Mouse (Mus musculus): ENCODE measurements at regions not wholly inside any gene's neighbourhood (a gene's known extent, or its start where the extent isn't known, plus 50 kb on each side); places are given as distances from the start of the nearest gene placed in this dataset.
A peak's percentile ranks its signal among the peaks of the same experiment; 100 is the strongest.

DNA sequence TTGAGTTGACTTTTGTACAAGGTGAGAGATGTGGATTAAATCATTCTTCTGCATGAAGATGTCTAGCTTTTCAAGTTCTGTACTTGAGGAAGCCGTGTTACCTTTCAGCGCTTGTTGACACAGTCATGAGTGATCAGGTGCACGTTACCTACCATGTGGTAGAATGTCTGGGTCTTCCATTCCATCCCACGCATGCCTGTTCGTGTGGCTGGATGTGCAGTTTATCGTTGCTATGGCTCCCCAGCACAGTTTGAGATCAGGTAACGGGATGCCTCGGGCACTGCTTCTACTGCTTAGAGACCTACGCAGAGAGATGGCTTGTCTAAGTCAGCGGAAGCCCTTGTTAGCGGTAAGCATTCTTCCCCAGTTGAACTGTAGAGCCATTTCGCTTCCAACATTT is 348.1 kb downstream of the Etnk1 start:
- Histone ChIP-seq H3K9me3 (ENCODE audit: control insufficient read depth, low read length) (no peaks in the 10 kb centered on the region), H3K9ac (ENCODE audit: low read length) (no peak overlapping the region), H3K4me1 (replicated peaks; ENCODE audit: control insufficient read depth, insufficient read depth, low read length) (no peaks in the 10 kb centered on the region), H3K4me2 (ENCODE audit: low read length) (no peak overlapping the region), H3K27me3 (replicated peaks; ENCODE audit: control insufficient read depth, insufficient read depth, low read length) (no peaks in the 10 kb centered on the region), H3K36me3 (ENCODE audit: control insufficient read depth, insufficient read depth, low read length) (no peaks in the 10 kb centered on the region), H3K4me3 (ENCODE audit: low read depth, low read length) (no peak overlapping the region), H3K27ac (ENCODE audit: low read depth) (no peak overlapping the region)
- DNase-seq (ENCODE audit: low spot score) (peak; percentile 32), ATAC-seq (replicated peaks; ENCODE audit: low FRiP score, low TSS enrichment, low read depth) (no peak)
- WGBS = 88% methylated on average over 12 of the region's 12 CpGs

DNA sequence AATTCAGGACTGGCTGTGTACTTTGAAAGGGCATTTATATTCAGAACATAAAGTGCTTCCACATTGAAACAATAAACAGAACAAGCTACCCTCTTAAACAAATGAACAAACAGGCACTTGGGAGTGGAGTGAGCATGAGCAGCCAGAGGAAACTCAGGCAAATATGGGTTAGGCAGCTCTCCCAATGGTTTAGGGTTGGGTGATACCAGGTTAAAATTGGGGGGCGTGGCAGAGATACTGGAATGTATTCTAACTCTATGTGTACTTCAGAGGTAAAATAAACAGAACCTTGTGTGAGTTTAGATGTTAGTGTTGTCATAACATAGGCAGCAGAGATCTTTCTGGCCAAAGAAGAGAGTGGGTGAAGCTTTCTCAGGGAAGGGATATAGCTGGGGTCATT is 349.7 kb downstream of the Etnk1 start:
- Histone ChIP-seq H3K27me3 (replicated peaks; ENCODE audit: control insufficient read depth, insufficient read depth, low read length) (no peaks in the 10 kb centered on the region), H3K27ac (ENCODE audit: low read depth) (no peak overlapping the region), H3K36me3 (ENCODE audit: control insufficient read depth, insufficient read depth, low read length) (no peaks in the 10 kb centered on the region), H3K4me1 (replicated peaks; ENCODE audit: control insufficient read depth, insufficient read depth, low read length) (no peaks in the 10 kb centered on the region), H3K9me3 (ENCODE audit: control insufficient read depth, low read length) (no peaks in the 10 kb centered on the region), H3K4me2 (ENCODE audit: low read length) (no peak overlapping the region), H3K4me3 (ENCODE audit: low read depth, low read length) (no peak overlapping the region), H3K9ac (ENCODE audit: low read length) (no peak overlapping the region)
- no peak for ATAC-seq (replicated peaks; ENCODE audit: low FRiP score, low TSS enrichment, low read depth)
- WGBS = 79% methylated on average over 1 of the region's 1 CpGs
- no peak for DNase-seq (ENCODE audit: low spot score)

DNA sequence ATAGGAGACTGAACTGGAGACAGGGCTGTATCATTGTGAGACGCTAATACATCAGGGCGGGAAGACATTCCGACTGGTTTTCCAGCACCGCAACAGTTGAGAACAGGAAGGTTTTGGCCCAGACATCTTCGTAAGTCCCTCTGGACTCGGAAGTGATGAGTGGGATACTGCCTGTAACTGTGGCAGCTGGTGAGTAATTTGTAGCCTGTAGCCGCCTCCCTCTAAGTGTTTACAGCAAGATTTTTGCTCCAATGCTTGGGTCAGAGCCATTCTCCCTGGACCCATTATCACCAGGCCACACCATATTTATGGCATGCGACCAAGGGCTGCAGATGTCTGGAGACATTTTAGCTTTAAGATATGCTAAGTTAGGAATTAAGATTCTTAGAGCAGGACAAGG is 351.5 kb downstream of the Etnk1 start:
- Histone ChIP-seq H3K4me3 (ENCODE audit: low read depth, low read length) (no peak overlapping the region), H3K9me3 (ENCODE audit: control insufficient read depth, low read length) (no peaks in the 10 kb centered on the region), H3K9ac (ENCODE audit: low read length) (no peak overlapping the region), H3K36me3 (ENCODE audit: control insufficient read depth, insufficient read depth, low read length) (no peaks in the 10 kb centered on the region), H3K4me1 (replicated peaks; ENCODE audit: control insufficient read depth, insufficient read depth, low read length) (no peaks in the 10 kb centered on the region), H3K4me2 (ENCODE audit: low read length) (no peak overlapping the region), H3K27me3 (replicated peaks; ENCODE audit: control insufficient read depth, insufficient read depth, low read length) (no peaks in the 10 kb centered on the region), H3K27ac (ENCODE audit: low read depth) (no peak overlapping the region)
- WGBS = 87% methylated on average over 8 of the region's 8 CpGs
- ATAC-seq (replicated peaks; ENCODE audit: low FRiP score, low TSS enrichment, low read depth) (no peak), DNase-seq (ENCODE audit: low spot score) (peak; percentile 41)

DNA sequence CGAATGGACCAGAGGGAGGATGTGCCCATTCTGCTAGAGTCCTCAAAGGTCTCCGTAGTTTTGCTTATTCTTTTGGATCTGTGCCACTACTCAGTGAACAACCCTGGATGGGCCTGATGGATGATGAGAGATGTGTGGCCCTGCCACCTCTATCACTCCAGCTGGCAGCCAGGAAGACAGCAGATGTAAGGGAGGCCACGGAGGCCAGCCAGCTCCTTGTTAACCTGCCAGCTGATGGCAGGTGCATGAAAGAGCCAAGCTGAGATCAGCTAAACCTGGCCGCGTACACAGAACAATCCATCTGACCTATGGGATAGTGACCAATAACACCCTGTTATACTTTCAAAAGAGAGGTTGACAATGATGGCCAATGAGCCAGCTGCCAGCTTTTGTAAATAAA is 352.6 kb downstream of the Etnk1 start:
- Histone ChIP-seq H3K27me3 (replicated peaks; ENCODE audit: control insufficient read depth, insufficient read depth, low read length) (no peaks in the 10 kb centered on the region), H3K4me2 (ENCODE audit: low read length) (no peak overlapping the region), H3K9ac (ENCODE audit: low read length) (no peak overlapping the region), H3K27ac (ENCODE audit: low read depth) (no peak overlapping the region), H3K9me3 (ENCODE audit: control insufficient read depth, low read length) (no peaks in the 10 kb centered on the region), H3K4me3 (ENCODE audit: low read depth, low read length) (no peak overlapping the region), H3K4me1 (replicated peaks; ENCODE audit: control insufficient read depth, insufficient read depth, low read length) (no peaks in the 10 kb centered on the region), H3K36me3 (ENCODE audit: control insufficient read depth, insufficient read depth, low read length) (no peaks in the 10 kb centered on the region)
- ATAC-seq (replicated peaks; ENCODE audit: low FRiP score, low TSS enrichment, low read depth) (no peak), DNase-seq (ENCODE audit: low spot score) (peak; percentile 42)
- 92% methylated on average over 5 of the region's 5 CpGs for WGBS

- Histone ChIP-seq H3K27me3 (replicated peaks; ENCODE audit: control insufficient read depth, insufficient read depth, low read length) (no peaks in the 10 kb centered on the region), H3K4me3 (ENCODE audit: low read depth, low read length) (no peak overlapping the region), H3K4me1 (replicated peaks; ENCODE audit: control insufficient read depth, insufficient read depth, low read length) (no peaks in the 10 kb centered on the region), H3K9me3 (ENCODE audit: control insufficient read depth, low read length) (no peaks in the 10 kb centered on the region), H3K36me3 (ENCODE audit: control insufficient read depth, insufficient read depth, low read length) (no peaks in the 10 kb centered on the region), H3K9ac (ENCODE audit: low read length) (no peak overlapping the region), H3K4me2 (ENCODE audit: low read length) (no peak overlapping the region), H3K27ac (ENCODE audit: low read depth) (no peak overlapping the region)
- ATAC-seq (replicated peaks; ENCODE audit: low FRiP score, low TSS enrichment, low read depth) (no peak), DNase-seq (ENCODE audit: low spot score) (no peak)
- 82% methylated on average over 4 of the region's 4 CpGs for WGBS
Observed at GRCm38 (mm10) chr6:143525092-143525491, 358.1 kb downstream of the Etnk1 start.

DNA sequence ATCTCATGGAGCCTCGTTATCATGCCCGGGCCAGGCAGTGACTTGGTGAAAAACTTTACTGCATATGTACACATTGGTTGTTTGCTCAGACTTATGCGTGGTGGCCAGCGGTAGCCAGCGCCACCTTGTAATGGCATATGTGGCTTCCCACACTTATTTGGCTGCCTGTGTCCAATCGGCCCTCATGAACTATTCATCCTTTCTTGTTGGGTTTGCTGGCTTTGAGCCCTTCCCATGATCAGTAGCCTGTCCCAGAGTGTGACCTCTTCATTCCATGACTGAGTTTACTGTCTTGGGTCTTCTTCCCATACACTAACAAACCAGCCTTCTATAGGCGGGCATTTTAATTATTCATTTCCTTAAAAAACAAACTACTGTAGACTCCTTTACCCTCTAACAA is 361.9 kb downstream of the Etnk1 start:
- Histone ChIP-seq H3K9me3 (ENCODE audit: control insufficient read depth, low read length) (no peaks in the 10 kb centered on the region), H3K27me3 (replicated peaks; ENCODE audit: control insufficient read depth, insufficient read depth, low read length) (no peaks in the 10 kb centered on the region), H3K4me2 (ENCODE audit: low read length) (no peak overlapping the region), H3K9ac (ENCODE audit: low read length) (no peak overlapping the region), H3K36me3 (ENCODE audit: control insufficient read depth, insufficient read depth, low read length) (no peaks in the 10 kb centered on the region), H3K27ac (ENCODE audit: low read depth) (no peak overlapping the region), H3K4me3 (ENCODE audit: low read depth, low read length) (no peak overlapping the region), H3K4me1 (replicated peaks; ENCODE audit: control insufficient read depth, insufficient read depth, low read length) (peaks cover 10% of the 10 kb centered on the region; the same call in 1 of the 2 replicates)
- WGBS = 92% methylated on average over 7 of the region's 7 CpGs
- DNase-seq (ENCODE audit: low spot score) (peak; percentile 35), ATAC-seq (replicated peaks; ENCODE audit: low FRiP score, low TSS enrichment, low read depth) (no peak)

DNA sequence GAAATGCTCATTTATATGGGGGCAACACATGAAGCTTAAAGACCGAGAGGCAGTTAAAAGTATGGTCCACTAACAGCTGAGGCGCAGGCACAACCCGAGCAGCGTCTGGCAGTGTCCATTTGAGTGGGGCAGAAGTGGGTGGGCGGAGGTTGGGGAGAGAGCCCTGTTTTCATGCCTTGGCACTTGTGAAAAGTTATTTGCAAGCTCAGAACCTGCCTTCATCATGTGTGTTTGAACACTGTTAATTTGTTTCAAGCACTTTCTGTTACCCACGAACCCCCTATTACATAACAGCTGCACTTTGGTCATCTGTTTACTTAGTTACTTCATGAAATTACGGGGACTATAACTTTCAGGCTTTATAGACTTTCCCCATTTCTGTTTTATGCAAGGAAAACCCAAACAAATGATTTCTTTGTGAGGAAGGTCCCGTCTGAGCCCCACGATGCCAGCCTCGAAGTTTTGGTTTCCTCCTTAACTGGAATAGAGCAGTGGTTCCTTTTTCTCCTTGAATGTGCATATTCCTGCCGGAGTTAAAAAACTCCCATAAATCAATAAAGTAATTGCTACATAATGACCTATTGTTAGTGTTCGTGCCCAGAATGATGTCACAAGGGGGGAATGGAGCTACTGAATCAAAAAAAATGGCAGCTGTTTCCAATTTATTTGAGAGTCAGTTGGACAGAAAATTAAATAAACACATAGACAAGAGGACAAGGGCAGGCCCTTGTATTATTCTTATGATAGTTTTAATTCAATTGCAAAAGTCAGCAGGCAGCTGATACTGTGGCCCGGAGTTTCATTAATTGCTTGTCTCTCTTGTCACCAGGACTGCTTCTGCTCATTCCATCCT is 363.6 kb downstream of the Etnk1 start:
- no peaks in the 10 kb centered on the region for H3K36me3 ChIP-seq (ENCODE audit: control insufficient read depth, insufficient read depth, low read length)
- DNase-seq (ENCODE audit: low spot score) (peak; percentile 61), ATAC-seq (replicated peaks; ENCODE audit: low FRiP score, low TSS enrichment, low read depth) (no peak; the same call in 1 of the 2 replicates)
- H3K4me2 ChIP-seq (ENCODE audit: low read length) = peak overlapping the region; percentile 31
- no peaks in the 10 kb centered on the region for H3K27me3 ChIP-seq (replicated peaks; ENCODE audit: control insufficient read depth, insufficient read depth, low read length)
- peaks cover 10% of the 10 kb centered on the region; the same call in 1 of the 2 replicates for H3K4me1 ChIP-seq (replicated peaks; ENCODE audit: control insufficient read depth, insufficient read depth, low read length)
- no peak overlapping the region for H3K27ac ChIP-seq (ENCODE audit: low read depth)
- no peaks in the 10 kb centered on the region for H3K9me3 ChIP-seq (ENCODE audit: control insufficient read depth, low read length)
- WGBS = 33% methylated on average over 13 of the region's 13 CpGs
- no peak overlapping the region for H3K4me3 ChIP-seq (ENCODE audit: low read depth, low read length)
- H3K9ac ChIP-seq (ENCODE audit: low read length) = no peak overlapping the region

- H3K36me3 ChIP-seq (ENCODE audit: control insufficient read depth, insufficient read depth, low read length) = no peaks in the 10 kb centered on the region
- no peak overlapping the region for H3K9ac ChIP-seq (ENCODE audit: low read length)
- H3K27ac ChIP-seq (ENCODE audit: low read depth) = no peak overlapping the region
- H3K27me3 ChIP-seq (replicated peaks; ENCODE audit: control insufficient read depth, insufficient read depth, low read length) = no peaks in the 10 kb centered on the region
- H3K4me3 ChIP-seq (ENCODE audit: low read depth, low read length) = no peak overlapping the region
- WGBS = 26% methylated on average over 6 of the region's 6 CpGs
- peaks cover 10% of the 10 kb centered on the region; the same call in 1 of the 2 replicates for H3K4me1 ChIP-seq (replicated peaks; ENCODE audit: control insufficient read depth, insufficient read depth, low read length)
- no peak overlapping the region for H3K4me2 ChIP-seq (ENCODE audit: low read length)
- no peak for ATAC-seq (replicated peaks; ENCODE audit: low FRiP score, low TSS enrichment, low read depth)
- peak; percentile 55 for DNase-seq (ENCODE audit: low spot score)
- no peaks in the 10 kb centered on the region for H3K9me3 ChIP-seq (ENCODE audit: control insufficient read depth, low read length)
Observed at GRCm38 (mm10) chr6:143531477-143531876, 364.5 kb downstream of the Etnk1 start.

DNA sequence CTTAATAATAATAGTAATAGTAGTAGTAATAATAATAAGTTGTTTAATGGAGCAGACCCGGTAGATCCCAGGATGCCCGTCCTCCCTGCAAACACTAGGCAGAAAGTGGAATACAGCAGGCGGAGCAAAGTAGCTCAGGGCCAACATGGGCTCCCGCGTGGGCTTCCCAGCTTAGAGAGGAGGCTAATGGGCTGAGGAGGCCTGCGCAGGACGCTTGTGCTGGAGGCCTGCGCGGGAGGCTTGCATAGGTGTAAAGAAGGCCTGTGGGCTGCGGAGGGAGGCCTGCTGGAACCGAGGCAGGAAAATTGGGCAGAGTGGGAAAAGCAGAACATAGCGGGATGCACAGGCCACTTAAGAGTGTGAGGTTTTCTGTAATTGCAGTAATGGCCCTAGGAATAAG is 365.4 kb downstream of the Etnk1 start:
- 94% methylated on average over 12 of the region's 12 CpGs for WGBS
- Histone ChIP-seq H3K4me2 (ENCODE audit: low read length) (no peak overlapping the region), H3K9me3 (ENCODE audit: control insufficient read depth, low read length) (no peaks in the 10 kb centered on the region), H3K4me1 (replicated peaks; ENCODE audit: control insufficient read depth, insufficient read depth, low read length) (peaks cover 10% of the 10 kb centered on the region; the same call in 1 of the 2 replicates), H3K27me3 (replicated peaks; ENCODE audit: control insufficient read depth, insufficient read depth, low read length) (no peaks in the 10 kb centered on the region), H3K9ac (ENCODE audit: low read length) (no peak overlapping the region), H3K36me3 (ENCODE audit: control insufficient read depth, insufficient read depth, low read length) (no peaks in the 10 kb centered on the region), H3K27ac (ENCODE audit: low read depth) (no peak overlapping the region), H3K4me3 (ENCODE audit: low read depth, low read length) (no peak overlapping the region)
- ATAC-seq (replicated peaks; ENCODE audit: low FRiP score, low TSS enrichment, low read depth) = no peak
- no peak for DNase-seq (ENCODE audit: low spot score)

Measured in intestine, embryonic 14.5 days (tissue).